Mouse (Mus musculus) ovary, postnatal 10 days (tissue): ENCODE measurements around the gene Svop.

Experiments used
- DNase-seq: peaks from one replicate; pipeline ENCODE4 v3.0.0; 2022; ENCODE audit warnings: low spot score

The Svop gene

DNA sequence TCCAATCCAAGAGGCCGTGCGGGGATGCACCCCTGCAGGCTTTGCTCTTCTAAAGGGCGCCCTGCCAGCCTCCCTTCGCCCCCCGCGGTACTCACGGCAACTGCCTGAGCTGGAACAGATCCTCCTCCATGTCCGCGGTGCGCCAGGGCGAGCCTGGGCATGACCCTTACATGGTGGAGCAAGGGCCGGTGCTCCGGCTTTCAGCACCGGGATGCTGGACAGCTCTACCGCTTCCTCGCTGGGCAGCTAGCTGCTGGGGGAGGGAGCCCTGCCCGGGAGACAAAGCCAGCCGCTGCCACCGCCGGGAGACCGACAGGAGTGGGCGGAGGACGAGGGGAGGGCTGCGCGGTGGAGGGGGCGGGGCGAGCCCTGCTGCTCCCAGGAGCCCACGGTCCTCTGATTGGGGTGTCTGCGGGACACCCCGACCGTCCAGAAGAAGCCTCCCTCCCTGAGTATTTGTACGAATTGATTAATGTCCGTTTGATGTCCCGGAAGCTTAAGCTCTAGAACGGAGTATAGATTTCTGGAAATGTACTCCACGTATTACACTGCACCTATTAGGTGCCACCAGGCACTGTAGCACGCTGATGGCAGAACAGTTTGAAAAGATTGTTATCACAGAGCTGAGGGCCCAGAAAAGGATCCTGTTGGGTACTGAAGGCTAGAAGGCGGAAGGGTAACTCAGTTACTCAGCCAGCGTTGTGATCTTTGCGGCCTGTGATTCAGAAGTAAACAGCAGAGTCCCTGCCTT is at the start of gene Svop:
Svop (minus strand) TSS at position 514 of the 751 bp plus-strand sequence.
- DNase-seq: peak; percentile 60

DNA sequence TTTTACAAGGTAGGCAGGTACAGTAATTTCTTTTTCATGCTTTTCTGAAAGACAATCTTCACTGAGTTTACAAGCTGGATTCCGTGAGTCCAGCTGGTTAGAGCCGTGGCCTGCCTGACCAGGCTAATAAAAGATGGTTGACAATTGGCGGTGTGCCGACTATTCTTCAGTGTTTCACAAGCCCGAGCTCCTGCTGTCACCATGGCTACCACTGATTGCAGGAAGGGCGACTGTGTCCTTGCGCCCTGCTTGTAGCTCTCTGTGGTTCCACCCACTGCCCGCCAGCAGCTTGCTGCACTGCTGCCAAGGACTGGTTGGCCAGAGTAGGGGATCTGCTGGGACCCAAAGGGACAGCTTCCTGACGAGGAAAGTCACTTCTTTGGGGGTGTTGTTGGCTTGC is 47.8 kb upstream of the Svop start:
- DNase-seq: peak; percentile 47

DNA sequence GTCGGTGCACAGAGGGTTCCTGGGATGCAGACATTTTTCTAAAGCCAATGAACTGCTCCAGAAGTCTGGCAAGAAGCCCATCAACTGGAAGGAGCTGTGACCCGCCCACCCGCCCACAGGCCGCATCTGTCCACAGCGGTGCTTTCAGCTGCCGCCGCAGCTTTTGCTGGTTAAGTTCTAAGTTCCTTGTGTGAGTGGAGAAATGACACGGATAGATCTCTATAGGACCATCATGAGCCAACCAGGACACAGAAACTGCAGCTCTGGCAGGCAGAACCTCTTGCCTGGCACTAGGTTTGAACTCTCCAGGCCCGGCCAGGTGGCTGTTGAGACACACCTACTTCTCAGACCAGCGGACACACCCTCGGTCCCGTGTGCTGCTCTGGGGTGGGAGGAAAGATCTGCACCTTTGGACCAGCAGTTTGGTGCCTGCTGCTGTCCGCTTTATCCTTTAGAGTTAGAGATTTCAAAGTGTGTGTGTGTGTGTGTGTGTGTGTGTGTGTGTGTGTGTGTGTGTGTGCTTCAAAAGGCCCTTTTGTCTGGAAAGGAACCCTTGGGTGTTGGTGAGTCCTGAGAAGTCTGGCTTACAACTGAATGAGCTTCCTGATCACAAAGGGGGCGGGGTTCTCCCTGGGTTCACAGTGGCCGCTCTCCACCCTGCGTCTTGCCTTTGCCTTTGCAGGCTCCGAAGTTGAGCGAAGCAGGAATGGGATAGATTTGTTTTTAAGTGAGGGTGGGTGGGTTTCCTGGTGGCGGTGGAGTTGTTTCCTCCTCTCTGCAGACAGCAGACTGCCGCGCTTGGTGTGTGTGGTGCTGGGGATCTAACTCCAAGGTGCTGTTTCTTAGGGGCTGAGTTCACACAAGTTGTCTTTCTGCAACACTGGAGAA is 47.2 kb upstream of the Svop start:
- DNase-seq: no peak

DNA sequence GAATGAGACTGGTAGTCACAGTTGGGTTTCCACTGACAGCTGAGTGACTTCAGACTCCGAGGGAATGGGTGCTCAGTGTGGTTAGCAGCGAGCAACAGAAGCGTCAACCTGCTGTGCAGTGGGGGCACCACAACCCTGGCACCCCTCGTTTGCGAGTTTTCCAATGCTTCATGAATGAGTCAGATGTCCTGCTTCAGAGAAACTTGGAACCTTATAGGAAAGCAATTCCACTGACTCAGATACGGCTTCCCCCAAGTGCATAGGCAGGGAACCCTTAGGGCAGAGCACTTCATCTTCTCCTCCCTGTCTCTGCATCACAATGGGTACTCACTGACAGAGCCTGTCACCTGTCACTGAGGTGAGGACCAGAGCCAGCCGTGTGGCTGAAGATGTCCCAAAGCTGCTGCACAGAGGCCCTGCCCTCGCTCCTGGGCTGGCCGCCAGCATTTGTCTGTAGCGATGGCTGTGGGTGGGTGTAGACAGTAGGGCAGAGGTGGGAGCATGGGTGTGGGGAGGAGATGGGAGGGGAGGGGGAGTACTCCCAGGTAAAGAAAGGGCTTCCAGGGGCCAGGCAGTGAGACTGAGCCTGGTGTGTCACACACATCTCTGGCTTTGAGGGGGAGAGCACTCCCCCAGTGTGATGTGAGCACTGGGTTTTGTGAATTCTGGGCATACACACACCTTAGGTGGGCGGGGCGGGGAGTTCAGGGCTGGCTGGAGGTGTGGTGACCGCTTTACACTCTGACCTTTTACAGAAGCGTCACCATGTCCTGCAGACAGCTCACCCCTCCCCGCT is 46.3 kb upstream of the Svop start:
- no peak for DNase-seq

DNA sequence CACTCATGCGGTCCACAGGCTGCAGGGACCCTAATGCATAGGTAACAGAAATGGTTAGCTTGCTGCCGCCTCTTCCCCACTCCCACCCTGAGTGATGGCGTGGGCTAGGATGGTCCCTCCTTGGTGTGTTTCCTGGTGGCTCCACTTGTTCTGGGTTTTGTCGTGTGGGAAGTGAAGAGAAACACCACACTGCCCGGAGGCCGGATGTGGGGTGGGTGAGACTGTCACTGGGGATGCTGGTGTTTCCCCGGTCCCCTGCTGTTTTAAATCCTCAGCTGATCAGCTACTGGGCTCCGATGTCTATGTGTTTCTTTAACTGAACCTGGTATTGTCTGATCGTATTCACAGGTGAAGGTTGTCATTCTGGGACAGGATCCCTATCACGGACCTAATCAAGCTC is 44.1 kb upstream of the Svop start:
- no peak for DNase-seq

DNA sequence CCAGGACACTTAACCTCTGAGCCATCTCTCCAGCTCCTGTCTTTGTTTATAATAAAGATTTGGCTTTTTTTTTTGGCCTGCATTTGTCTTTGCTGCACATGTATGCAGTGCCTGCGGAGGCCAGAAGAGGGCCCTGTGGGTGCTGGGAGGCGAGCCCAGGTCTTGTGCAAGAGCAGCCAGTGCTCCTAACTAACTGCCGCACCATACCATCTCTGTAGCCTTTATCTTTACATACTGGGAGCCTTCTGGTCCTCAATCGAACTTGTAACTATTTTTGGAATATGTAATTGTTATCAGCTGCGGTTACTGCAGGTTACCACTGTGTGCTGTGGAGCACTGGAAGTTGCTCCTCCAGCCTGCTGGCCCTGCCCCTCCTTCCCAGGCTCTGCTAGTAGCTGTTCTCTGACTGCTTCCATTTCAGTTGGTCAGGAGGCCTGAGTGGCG is 42.7 kb upstream of the Svop start:
- DNase-seq: peak; percentile 45

DNA sequence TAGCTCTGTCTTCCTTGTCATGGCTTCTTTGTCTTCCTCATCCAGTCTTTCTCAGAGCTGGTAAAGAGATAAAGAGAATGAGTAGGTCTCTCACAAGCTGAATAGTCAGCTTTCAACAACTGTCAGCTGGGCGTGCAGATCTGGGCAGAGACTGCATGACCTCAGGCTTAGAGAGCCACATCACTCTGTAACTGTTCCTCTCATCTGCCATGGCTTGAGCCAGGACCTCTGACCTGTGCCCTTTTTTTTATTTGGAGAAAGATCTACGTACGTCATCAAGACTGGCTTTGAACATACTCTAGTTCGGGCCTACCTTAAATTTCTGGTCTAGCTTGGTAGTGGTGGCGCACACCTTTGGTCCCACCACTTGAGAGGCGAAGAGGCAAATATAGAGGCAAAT is 41.5 kb upstream of the Svop start:
- no peak for DNase-seq

DNA sequence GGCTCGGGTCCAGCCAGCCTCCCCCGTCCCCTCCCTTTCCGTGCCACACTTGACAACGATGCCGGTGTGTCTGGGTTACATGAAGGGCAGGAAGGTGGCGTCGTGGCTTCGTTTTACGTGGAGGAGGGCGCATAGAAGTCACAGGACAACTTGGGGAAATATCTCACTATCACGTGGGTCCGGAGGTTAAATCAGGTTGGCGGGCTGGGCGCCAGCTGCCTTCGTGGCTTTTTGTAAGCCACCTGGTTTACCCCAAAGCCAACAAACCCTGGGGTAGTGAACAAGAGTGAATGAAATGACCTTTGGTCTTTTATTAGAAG is 40.1 kb upstream of the Svop start:
- peak; percentile 29 for DNase-seq

DNA sequence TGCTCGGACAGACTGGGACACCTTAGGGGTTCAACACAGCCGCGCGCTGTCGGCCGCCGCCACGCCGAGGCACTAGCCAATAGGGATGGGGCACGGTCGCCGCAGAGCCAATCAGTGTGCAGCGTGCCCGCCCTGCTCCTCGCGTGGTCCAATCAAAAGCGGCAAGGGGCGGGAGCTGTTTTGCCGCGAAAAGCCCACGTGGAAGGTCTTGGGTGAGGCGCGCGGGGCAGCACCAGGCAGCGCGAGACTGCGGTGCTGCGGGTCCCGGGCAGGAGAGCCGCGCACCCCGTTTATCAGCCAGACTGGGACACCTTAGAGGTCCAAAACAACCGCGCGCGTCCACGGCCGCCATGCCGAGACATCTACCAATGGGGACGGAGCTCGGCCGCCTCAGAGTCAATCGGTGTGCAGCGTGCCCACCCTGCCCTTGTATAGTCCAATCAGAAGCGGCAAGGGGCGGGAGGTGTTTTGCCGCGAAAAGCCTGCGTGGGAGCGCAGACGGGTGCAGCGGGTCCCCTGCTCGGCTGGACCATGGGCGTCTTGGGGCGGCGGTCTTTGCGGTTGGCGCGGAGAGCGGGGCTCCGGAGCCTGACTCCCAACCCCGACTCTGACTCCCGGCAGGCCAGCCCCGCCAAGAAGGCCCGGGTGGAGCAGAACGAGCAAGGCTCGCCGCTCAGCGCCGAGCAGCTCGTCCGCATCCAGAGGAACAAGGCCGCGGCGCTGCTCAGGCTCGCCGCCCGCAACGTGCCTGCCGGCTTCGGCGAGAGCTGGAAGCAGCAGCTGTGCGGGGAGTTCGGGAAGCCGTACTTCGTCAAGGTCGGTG is 39.5 kb upstream of the Svop start:
- peak; percentile 95 for DNase-seq

DNA sequence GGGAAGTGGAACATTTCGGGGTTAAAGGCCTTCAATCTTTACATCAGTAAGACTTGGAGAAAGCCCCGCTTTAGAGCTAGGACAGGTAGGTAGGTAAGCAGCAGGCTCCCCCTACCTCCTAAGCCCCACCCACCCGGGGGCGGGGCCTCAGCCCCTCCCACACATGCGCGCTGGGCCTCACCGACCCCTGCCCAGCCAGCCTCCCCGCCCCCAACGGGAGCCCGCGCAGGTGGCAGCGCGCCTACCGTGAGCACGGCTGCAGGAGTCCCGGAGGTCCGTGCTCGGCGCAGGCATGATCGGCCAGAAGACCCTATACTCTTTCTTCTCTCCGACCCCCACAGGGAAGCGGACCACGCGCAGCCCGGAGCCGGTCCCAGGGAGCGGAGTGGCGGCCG is 38.8 kb upstream of the Svop start, which contains the start of gene Ung:
Ung (plus strand) TSS at position 176 of the 395 bp plus-strand sequence.
- no peak for DNase-seq

DNA sequence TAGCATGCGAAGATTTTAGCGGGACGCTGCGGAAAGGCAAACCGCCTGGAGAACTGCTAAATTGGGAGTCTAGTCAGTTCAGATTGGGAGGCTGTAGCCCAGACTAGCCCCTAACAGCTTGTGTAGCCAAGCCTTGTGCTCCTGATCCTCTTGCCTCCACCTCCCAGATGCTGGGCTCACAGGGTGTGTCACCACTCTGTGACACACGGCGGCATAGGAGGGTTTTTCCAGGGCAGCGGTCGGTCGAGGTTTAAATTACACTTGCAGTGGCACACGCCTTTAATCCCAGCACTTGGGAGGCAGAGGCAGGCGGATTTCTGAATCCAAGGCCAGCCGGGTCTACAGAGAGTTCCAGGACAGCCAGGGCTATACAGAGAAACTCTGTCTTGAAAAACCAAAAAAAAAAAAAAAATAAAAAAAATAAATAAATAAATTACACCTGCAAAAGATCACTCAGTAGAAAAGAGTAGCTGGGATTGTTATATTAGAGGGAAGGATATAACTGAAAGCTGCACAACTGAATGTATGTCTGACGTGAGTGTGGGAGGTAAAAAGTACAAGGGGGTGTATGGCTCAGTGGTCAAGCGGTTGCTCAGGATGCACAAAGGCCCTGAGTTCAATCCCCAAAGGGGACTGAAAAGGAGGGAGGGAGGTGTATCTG is 38.3 kb upstream of the Svop start:
- no peak for DNase-seq

DNA sequence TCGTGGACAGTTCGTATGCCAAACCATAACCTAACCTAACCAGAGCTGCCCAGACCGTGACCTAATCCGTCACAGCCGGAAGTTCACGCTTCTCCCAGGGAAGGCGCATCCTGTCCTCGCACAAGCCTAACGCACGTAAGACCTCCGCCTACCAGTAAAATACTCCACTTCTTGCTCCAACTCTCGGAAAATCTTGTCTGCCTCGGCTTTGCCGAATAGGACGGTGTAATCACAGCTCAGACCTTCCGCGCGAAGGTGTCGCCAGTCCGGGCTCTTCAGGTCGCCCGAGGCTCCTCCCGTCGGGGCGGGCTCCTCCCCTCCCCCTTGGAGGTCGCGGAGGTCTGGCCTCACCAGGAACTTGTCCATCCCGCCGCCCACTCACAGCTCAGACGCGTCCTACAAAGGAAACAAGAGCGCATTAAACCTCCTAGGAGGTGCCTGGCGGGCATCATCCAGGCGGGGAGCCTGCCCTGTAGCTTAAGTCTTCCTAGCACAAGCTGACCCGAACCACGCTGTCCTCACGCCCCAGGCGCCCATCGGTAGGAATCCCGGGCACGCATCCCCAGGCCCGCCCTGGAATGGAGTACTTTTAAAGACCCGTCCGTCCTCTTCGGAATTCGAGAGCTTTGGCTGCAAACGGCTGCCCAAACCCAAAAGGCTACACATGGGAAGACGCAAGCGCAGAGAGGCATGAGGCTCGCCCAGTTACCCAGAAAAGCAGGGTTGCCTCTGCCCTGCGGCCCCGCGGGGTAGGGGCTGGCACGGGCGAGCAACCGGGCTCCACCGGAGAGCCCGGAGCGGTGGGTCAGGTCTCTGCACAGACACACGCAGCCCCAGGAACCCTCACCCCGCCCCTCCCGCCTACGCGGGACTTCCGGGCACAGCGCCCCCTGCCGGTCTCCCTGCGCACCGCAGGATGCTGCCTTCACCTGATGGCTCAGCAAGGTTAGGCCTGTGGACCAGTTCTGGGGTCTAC is 36.3 kb upstream of the Svop start, which contains the start of gene Alkbh2:
Alkbh2 (minus strand) TSS at position 845 of the 976 bp plus-strand sequence.
- peak; percentile 80 for DNase-seq

DNA sequence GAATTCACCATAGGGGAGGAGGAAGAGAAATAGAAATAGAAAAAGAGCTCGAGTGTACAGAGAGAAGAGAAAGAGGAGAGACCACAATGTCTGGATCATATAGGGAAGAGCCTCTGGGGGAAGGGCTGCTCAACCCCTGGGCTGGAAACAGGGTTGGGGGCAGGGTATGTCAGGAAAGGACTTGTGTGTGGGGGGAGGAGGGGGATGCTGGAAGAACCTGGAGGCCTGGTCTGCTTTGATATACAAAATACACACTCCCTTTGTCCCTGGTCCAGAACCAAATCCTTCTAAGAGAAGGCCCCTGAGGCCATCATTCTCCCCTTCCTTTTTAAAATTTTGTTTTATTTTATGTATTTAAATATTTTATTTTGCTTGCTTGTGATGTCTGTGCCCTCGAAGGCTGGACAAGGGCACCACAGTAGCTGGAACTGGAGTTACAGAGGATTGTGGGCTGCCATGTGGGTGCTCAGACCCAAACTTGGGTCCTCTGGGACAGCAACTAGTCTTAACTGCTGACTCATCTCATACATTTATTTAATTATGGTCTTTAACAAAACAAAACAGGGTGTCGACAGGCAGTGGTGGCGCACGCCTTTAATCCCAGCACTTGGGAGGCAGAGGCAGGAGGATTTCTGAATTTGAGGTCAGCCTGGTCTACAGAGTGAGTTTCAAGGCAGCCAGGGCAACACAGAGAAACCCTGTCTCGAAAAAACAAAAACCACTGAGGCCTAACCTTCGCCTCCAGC is 35.3 kb upstream of the Svop start:
- DNase-seq: no peak

DNA sequence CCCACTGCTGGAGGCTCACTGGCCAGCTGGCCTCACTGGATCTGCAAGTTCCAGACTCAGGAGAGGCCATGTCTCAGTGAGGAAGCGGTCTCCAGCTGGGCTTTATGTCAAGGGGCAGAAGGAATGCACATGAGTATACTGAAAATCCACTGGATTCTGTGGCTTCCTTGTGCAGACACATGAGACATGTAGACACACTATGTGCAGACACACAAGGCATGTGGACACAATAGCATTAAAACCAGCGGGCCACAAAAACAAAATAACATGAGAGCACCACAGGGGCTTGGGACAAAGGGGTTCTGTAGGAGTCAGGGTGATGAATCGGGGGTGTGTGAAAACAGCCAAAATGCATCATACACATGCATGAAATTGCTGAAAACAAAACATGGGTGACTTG is 34.6 kb upstream of the Svop start:
- DNase-seq: no peak

DNA sequence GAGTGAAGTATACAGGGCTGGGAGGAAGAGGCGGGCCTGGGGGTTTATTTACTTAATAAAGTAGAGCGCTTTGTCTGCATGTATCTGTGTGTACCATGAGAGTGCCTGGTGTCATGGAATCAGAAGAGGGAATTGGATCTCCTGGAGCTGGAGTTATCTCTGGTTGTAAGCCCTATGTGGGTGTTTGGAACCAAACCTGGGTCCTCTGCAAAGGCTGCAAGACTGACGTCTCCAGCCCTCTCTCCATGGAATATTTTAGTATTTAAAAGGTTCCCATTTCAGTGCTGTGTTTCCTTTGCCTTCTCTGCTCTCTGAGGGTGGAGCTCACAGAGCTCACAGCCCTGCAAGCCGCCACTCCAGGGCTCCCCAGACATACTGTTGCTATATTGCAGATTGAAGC is 28.4 kb upstream of the Svop start:
- no peak for DNase-seq

DNA sequence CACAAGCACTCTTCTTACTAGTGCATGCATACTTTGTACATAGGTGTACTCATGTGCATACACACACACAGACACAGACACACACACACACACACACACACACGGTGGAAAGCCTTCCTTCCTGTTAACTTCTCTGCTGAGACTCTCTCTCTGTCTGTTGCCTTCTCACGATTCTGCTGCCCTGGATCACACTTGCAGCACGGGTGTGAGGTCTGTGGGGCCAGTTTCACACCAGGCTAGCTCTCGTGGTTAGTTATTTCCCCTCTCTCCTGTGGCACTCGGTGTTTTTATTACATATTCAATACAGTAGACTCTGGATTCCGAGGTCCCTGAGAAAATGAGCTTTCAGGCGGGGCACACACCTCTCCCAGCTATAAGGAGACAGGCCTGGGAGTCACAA is 25.2 kb upstream of the Svop start:
- DNase-seq: no peak

DNA sequence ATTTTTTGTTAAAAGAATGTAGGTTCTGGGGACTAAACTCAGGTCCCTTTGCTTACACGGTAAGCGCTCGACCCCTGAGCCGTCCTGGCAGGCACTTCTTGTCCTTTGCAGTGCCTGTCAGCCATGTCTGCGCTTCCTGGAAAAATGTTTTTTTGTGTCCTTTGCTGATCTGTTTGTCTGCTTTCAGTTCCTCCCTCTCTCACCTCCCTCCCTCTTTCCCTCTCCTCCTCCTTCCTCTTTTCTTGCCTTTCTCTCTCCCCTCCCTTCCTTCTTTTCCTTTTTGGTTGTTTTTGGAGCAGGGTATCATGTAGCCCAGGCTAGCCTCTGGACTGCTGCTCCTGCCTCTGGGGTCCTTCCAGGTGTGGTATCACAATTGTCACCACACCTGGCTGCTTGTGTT is 23.7 kb upstream of the Svop start:
- DNase-seq: no peak

DNA sequence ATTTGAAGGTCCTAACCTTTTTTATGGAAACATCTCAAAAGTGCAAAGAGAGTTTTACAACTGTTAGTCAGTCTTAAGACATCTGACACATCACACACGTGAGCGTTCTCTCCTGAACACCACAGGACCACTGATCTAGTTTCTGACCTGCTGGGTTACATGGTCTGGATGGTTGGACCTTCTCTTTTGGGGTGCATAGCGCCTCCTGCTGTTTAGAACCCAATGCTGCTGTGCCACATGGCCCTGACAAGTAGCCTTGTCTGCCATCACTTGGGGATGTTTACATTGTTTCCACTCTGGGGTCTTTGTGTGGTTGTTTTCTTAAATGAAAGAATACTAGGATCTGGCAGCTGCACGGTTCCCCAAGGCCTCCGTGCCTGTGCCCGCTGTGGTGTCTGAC is 22.0 kb upstream of the Svop start:
- no peak for DNase-seq

DNA sequence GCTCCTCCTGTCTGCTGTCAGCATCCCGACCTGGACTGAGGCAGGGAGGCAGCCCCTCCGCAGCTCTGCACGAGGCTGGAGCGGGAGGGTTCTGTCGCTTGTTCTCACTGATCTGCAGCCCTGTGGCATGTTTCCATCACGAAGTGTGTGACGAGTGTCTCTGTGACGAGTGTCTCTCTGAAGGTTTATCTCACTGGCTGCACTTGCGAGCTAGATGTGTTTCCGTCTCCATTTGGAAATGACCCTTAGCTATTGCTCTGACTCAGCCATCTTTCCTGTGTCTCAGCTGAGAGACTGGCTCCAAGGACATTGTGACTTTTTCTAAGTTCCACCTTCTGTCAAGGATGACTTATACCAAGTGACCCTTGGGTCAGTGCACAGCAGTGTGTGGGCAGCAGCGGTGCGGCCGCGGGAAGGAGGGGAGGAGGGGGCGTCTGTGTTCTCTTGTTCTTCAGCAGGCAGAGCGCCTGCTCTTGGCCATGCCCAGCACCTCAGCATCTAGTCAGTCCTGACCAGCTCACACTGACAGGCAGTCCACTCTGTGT is 15.1 kb upstream of the Svop start:
- DNase-seq: no peak
